Mouse (Mus musculus): ENCODE results near the gene Zyx.

The Zyx gene

GRCm38 (mm10) chr6:42398285-42398684 lies 48.9 kb downstream of the Zyx start:
- DNase-seq (ENCODE audit: low spot score): no peak

DNA sequence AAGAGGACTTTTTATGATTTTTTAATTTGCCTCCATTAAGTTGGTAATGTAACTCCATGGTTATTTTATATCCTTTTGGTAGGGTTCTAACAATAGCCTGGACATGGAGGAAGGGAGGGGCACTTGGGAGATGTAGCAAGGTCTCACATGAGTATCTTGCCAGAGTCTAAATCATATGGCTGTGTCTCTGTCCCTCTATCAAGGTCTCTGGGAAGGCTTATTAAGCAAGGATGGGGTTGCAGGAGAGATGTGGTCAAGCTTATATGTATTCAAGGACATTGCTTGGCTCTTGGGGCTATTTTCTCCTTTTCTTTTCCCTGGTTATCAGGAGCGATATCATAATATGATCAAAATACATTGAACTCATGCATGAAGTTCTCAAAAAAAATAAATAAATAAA lies 49.6 kb downstream of the Zyx start:
- no peak for DNase-seq (ENCODE audit: low spot score)

- no peak for DNase-seq (ENCODE audit: low spot score)
Observed at GRCm38 (mm10) chr6:42399938-42400337, 50.5 kb downstream of the Zyx start, which contains the start of gene Tas2r143. Gene Tas2r143 (plus strand): TSS chr6:42400238.

DNA sequence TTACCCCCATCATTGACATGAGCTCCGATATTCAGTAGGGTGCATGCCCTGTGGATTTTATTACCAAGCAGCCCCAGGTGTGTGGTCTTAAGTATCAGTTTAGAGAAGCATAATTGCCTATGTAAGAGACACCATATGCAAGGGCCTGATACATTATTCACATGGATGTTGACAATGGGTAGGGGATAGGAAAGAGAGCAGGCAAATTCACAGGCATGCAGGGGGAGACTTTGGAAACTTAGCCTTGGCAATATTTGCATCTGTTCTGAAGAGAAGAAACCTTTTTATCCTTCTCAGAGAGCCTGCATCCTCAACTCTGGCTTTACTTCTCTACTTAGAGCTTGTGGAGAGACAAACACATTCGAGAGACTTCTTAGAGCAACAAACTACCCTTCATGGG lies 55.7 kb downstream of the Zyx start, which contains the start of gene Tas2r135:
Tas2r135 (plus strand) TSS at position 301 of the 400 bp plus-strand sequence.
- DNase-seq (ENCODE audit: low spot score): no peak

Measured in ovary, adult 18-20 months (tissue).